Mouse (Mus musculus): Measurements from ENCODE around the gene Krt222.
A peak's percentile ranks its signal among the peaks of the same experiment; 100 is the strongest.

Krt222 gene

DNA sequence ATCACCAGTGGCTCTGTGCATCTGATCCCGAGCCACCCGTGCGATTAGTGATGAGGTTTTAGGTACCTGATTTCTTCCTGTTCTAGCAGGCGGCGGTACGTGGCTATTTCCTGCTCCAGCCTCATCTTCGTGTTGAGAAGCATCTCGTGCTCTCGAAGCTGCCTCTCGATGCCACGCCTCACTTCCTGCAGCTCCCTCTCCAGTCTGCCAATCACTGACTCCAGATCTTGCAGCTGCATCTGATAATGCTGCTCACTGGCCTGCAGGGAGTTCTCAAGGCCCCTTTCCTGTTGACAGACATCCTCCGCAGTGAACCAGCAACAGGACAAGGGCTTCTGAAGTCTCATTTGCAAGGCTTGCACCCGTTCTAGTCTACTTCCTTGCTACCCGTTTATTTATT, 5.4 kb downstream of the Krt222 start:
- DNase-seq (ENCODE audit: low spot score in 2 of 2), result no peak

DNA sequence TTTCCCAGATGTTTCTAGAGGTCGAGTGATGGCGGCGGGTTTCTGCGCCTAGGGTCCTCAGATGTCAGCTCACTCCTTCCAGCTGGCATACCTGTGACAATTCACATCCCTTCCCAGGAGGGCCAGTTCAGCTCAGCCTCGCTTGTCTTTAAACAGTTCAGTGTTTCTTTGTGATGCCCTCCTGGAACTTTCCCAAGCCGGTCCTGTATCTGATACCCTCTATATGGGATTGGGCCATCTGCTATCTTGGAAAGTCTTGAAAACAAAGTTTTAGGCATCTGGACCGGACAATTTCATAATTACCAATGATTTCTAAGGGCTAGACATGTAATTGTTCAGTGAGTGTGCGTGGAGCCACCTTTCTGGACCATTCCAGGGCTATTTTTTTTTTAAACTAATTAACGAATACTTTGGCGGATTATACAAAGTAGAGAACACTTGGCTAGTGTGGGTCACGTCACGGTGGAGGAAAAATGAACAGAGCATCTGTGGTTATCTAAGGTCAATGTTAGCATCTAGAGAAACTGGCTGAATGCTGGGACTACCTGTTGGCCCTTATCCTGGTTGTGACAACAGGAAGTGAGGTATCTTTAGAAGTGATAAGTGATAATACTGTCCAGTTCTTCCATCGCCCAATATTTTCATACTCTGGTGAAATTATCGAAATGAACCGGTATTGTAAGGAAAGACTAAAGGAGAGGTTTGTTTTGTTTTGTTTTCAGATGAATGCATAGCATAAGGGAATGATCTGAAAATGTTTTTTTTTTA, 12.7 kb downstream of the Krt222 start:
- no peak for DNase-seq (ENCODE audit: low spot score in 2 of 2)

DNA sequence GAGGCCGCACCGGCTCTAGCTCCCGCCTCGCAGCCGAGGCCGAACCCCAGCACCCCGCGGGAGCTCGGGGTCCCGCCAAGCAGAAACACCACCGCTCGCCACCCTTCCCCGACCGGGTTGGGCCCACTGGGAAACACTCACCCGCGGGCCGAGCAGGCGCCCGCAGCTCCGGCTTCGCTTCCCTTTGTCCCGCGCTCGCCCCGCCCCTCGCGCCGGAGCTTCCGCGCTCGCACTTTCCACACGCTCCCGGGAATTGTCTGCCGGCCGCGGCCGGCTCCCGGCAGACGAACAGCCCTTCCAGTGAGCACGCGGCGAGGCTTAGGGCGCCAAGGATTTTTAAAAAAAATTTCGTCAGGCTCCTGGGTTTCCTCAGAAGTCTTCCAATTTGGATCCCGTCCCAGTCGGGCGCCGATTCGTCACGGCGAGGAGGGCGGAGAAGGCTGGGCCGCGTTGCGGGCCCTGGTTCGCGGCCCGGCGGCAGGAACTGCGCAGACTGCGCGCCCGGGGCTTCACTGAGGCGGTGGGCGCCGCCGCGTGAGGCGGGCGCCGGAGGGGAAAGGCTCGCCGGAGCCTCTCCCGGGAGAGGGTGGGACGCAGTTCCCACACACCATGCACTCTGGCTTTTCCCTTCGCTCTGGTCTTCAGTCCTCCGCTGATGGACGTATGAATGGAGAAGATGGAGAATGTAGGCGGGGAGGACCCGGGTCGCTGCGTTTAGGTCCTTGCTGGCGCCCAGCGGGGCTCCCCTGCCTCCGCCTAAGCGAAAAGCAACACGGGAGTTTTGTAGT, 13.4 kb downstream of the Krt222 start, which contains the start of gene Smarce1:
TSS of gene Smarce1 (minus strand) at position 757 of the 788 bp plus-strand sequence.
- DNase-seq (ENCODE audit: low spot score in 2 of 2), result peak in 1 of 2 experiments; percentile 64

DNA sequence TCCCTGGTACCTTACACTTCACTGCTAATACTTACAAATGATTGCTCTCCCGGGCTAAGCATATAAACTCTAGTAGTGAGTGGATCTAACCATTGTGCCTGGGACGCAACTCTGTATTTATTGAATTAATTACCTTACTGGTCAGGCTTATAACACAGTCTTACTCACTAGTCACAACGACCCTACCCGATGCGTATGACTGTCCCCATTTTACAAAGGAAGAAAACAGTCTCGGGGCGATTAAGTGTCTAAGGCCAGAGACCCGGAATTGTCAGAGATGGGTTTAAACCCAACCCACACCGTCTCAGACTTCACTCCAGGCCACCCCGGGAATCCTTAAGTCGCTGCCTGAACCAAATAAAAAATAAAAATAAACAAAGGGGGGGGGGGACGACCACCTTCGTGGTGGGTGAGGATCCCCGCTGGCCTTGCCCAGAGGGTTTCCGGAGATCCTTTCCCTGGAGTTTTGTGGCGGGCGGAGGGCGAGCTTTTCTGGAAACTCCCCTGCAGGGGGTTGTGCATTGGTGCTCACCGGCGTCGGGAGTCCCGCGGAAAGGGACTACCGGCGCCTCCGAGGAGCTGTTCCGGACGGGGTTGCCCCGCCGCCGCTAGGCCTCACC, 14.1 kb downstream of the Krt222 start:
- DNase-seq (ENCODE audit: low spot score in 2 of 2), result no peak

DNA sequence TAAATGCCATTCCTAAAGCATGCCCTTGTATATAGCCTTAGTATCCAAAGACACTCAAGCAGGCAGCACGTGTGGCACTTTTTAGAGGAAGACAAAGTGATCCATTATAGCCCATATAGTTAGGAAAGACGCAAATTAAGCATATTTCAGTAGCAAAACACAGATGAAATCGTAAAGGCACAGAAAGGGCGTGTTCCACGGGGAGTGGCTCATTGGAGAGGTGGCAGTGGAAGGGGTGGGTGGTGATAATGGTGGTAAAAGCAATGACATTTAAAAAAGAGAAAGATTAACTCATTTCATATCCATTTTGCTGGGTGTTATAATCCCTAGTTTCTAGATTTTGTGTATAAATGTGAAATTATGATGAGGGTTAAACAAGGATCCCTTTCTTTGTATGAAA, 17.6 kb downstream of the Krt222 start:
- no peak for DNase-seq (ENCODE audit: low spot score in 2 of 2)

DNA sequence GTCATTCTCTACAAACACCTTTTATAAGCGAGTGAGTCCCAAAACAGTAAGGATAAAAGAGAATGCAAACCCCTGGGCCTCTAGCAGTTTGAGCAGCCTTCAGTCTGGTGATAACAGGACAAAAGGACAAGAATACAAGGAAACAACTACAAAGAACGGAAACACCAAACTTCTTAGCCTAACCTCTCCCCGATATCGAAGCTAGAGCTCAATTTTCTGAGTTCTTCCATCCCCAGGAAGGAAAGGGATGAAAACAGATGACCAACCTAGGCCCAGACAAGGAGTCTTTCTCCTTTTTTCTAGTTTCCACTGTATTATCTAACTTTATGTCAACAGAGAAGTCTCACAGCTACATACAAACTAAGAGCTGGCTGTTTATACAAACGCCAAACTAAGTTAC, 20.6 kb downstream of the Krt222 start:
- DNase-seq (ENCODE audit: low spot score in 2 of 2), result no peak

DNA sequence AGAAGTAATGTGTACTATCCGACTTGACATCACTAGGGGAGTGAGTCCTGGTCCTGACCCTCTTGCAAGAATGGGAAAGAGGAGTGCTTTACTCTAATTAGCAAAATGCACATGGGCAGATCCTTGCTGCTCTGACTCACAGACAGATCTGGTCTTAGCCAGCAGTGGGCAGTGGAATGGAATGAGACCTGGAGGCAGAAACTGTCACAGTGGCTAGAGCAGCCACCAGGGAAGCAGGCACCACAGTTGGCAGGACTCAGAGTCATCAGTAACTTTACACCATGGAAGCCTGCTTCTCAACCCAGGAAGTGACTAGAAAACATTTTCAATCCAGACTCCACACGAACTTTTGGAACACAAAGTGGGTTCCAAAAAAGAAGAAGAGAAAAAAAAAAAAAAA, 22.1 kb downstream of the Krt222 start:
- DNase-seq (ENCODE audit: low spot score in 2 of 2), result no peak

DNA sequence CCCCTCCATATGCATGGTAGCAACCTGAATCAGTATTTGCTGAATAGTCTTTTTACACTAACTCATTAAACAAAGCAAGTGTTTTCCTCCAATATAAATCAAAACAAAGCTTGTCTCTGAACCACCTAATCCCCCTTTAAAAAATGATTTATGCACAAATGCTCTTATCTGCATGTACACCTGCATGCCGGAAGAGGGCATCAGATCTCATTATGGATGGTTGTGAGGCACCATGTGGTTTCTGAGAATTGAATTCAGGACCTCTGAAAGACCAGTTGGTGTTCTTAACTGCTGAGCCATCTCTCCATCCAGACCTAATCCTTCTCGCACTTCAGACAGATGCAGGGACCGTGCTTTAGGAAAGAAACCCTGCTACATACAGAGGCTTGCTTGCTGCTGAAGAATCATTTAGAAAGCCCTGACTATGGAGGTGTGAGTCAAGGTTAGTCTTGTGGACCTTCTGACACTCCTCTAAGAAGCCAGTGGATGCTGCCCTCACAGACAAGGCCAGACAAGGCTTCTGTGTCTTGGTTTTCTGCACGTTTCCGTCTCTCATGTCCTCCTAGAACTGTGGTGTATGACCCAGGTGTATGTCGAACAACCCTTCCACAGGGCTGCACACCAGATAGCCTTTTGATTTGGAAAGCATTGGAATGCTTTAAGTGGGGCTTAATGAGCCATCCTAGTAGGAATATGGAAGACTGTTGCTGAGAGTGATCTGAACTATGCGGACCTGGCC, 26.5 kb downstream of the Krt222 start:
- DNase-seq (ENCODE audit: low spot score in 2 of 2), result no peak

DNA sequence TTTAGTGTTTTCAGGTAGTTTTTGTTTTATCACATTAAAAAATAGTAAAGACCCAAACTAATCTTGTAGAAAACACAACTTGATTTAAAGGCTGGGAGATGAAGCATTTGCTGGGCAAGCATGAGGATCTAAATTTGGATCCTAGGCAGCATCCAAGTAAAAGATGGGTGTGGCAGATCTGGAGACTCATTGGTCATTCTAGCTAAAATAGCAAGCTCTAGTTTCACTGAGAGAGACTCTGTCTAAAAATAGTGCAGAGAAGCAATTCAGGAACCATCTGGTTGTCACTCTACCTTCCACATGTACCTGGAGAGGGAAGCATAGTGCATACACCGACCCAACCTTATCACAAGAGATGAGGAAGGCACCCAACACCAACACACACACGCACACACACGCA, 27.7 kb downstream of the Krt222 start:
- no peak for DNase-seq (ENCODE audit: low spot score in 2 of 2)

DNA sequence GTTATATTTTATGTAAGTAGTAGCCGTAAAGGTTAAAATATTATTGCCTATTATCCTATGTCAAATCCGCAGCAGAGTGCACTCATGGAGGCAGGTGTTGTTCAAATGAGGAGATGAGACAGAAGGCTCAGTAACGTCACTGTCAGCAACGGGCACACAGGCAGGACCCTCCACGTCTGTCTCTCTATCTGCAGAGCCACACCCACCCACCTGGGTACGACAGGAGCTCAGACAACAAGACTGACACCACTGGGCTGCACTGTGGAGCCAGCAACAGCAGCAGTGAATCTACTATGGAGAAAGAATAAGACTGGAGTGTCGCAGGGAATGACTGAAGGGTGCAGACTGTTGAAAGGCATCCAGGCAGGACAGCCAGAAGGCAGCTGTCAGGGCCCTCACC, 31.2 kb downstream of the Krt222 start:
- no peak for DNase-seq (ENCODE audit: low spot score in 2 of 2)

DNA sequence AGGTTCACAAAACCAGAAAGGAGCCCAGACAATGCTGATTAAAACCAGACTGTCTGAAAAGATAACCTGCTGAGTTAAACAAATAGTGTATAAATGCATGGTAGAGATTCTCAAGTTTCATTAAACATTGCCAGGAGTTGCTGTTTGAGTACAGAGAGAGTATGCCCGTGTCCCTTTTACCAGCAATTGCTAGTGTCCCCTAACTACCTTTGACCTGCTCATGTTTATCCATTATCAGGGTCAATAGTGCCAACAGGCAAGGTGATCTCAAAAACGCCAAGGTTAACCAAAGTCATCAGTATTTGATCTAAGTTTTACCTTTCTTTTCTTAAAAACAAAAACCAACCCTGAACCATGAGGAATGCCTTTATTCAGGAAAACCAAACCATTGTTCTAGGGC, 31.9 kb downstream of the Krt222 start:
- no peak for DNase-seq (ENCODE audit: low spot score in 2 of 2)

DNA sequence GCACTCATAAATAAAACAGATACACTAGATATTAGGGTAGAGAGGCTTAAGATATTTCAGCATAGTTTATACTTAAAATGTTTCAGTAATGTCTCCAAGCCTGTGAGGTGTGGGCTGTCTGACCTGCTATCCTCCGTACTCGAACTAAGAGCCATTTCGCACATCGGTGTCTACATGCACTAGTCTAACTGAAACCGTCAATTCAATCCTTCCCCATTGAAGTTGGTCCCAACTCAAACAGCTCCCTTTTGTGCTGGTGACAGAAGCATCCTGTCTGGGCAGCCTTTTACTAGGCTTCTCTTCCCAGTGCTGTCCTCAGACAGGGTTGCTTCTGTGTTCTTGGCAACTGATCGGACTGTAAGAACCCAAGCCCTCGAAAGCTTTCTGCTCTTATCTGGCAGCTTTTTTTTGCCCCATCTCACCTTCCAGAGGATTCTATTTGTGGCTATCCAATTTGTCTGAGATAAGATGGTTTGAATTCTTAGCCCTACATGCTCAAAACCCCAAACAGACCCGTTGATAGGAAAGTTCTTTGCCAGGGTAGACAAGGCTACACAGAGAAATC, 35.7 kb downstream of the Krt222 start:
- no peak for DNase-seq (ENCODE audit: low spot score in 2 of 2)

DNA sequence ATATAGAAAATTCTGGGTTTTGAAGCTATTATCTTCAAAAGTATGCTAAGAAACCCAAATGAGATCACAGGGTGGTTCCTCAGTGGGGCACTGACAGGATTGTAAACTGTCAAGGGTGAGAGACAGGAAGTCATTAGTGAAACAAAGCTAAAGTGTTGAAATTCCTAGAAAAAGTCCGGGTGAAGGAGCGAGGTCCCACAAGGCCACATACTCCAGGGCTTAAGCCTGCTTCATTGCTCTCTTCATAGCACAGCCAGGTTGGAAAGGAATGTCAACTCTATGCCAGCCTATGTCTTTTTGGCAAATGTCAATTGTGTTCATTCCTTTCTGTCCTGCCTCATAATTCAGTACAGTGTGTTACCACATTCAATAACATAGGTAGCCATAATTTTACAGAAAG, 36.4 kb downstream of the Krt222 start:
- no peak for DNase-seq (ENCODE audit: low spot score in 2 of 2)

DNA sequence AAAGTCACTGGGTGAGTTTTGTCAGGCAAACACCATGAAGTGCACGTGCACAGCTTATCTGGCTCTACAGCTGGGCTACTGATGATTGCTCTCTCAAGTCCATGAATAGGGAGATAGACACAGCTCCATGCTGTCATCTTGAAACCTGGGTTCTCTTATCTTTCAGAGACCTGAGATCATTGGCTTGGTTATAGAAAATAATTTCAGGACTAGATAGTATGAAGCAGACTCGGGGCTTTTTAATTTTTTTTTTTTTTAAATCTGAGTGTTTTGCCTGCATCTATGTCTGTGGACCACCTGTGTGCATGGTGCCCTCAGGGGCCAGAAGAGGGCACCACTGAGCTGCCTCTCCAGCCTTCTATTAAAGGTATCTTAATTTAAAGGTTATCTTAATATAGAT, 36.9 kb downstream of the Krt222 start:
- no peak for DNase-seq (ENCODE audit: low spot score in 2 of 2)

DNA sequence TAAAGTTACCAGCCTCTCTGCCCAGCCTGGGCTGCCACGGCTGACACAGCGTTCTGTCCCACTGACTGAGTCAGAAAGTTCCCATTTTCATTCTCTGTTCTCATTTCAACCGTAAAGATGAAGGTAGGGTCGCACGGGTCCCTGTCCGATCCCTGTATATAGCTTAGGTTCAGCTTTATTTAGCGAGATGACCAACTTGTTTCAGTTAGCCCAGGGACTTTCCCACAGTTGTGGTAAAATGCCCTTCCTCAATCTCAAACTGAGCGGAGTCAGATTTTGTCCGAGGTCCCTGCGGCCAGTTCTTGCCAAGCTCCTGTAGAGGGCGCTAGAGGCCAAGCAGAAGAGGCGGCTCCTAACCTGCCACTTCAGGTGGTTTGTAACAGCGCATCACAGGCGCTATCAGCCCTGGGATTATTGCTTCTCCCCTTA, 54.7 kb downstream of the Krt222 start:
- DNase-seq (ENCODE audit: low spot score in 2 of 2), result peak in 1 of 2 experiments; percentile 33

DNA sequence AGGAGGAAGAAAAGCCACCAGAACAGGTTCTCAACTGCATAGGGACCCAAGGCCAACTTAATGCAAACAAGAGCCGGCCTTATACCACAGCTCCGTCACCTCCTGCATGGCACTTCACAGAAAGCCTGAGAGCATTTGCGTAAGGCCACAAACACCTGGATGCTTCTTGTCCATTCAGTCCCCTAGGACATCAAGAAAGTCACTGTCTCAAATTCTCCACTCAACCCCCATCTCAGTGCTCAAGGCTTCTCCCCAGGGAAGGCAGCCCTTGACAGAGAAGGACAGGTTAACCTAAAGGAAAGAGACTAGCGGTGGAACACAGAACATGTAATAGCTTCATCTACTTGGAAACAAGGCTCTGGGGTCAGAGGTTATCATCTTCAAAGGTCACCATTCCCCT, 56.5 kb downstream of the Krt222 start:
- DNase-seq (ENCODE audit: low spot score in 2 of 2), result no peak

DNA sequence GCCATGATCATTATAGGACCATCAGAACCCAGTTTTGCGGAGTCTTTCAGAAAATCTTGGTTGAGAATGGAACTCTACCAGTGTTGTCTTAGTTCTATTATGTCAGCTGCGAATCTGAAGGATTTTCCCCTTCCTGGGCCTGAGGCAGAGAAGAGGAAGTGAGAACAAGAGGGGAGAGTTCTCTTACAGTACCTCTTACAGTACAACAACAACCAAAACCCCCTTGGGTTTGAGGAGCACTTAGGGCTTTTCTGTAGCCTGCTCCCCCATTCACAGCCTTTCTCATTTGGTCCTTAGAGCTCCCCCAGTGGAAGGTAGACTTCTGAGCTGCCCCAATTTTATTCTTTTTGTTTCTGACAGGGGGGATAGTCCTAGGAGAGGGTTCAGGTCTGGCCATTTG, 57.0 kb downstream of the Krt222 start:
- DNase-seq (ENCODE audit: low spot score in 2 of 2), result no peak

Data from left cerebral cortex, adult 9 months (tissue).